Mouse (Mus musculus) hindbrain, postnatal 0 days (tissue): ENCODE measurements at regions not wholly inside any gene's neighbourhood (a gene's known extent, or its start where the extent isn't known, plus 50 kb on each side); places are given as distances from the start of the nearest gene placed in this dataset.

Experiments
- ATAC-seq: fragments of 200-750 bp; cut with Nextera tagmentation; 2 replicates; pipeline ENCODE4 v1.8.0; 2017; ENCODE audit warnings: mild to moderate bottlenecking, moderate TSS enrichment, moderate library complexity
- DNase-seq: peaks from one replicate; pipeline ENCODE4 v3.0.0-alpha.2; 2015; ENCODE audit warnings: low spot score
- H3K27ac ChIP-seq: fragments of 300-500 bp; sonication (generic); 2 replicates; pipeline ENCODE4 v1.5.1; 2014; ENCODE audit warnings: mild to moderate bottlenecking
- H3K27me3 ChIP-seq: fragments of 300-500 bp; sonication (generic); 2 replicates; pipeline ENCODE4 v1.6.1; 2014; ENCODE audit warnings: low read length, mixed read lengths; ENCODE audit not compliant: insufficient read depth
- H3K36me3 ChIP-seq: fragments of 300-500 bp; sonication (generic); 2 replicates; pipeline ENCODE4 v1.6.1; 2014; ENCODE audit warnings: low read length, mixed read lengths; ENCODE audit not compliant: insufficient read depth
- H3K4me1 ChIP-seq: fragments of 300-500 bp; sonication (generic); 2 replicates; pipeline ENCODE4 v1.6.1; 2014; ENCODE audit warnings: antibody characterized with exemption, low read length, mixed read lengths; ENCODE audit not compliant: insufficient read depth
- H3K4me2 ChIP-seq: fragments of 300-500 bp; sonication (generic); 2 replicates; pipeline ENCODE4 v1.6.1; 2014; ENCODE audit warnings: low read depth, mild to moderate bottlenecking, low read length, moderate library complexity, mixed read lengths
- H3K4me3 ChIP-seq: fragments of 300-500 bp; sonication (generic); 2 replicates; pipeline ENCODE4 v1.5.1; 2014; ENCODE audit warnings: low read length
- H3K9ac ChIP-seq: fragments of 300-500 bp; sonication (generic); replicated peaks from 2 replicates; pipeline ENCODE4 v1.6.1; 2014; ENCODE audit warnings: mild to moderate bottlenecking, low read length, moderate library complexity, mixed read lengths
- H3K9me3 ChIP-seq: fragments of 300-500 bp; sonication (generic); 2 replicates; pipeline ENCODE4 v1.6.1; 2016; ENCODE audit warnings: low read length, mixed read lengths
- CTCF ChIP-seq: IDR thresholded peaks from 2 replicates; pipeline ENCODE4 v1.5.1; 2016; ENCODE audit warnings: antibody characterized with exemption, control low read depth, low read depth
- WGBS: fragments of 180-500 bp; shearing (Covaris S2); extraction: QIAGEN DNeasy Blood & Tissue Kit; methylation state at CpG from one replicate; pipeline ENCODE4 v1.1.7; 2014; 5-methylcytosine and 5-hydroxymethylcytosine counted together

DNA sequence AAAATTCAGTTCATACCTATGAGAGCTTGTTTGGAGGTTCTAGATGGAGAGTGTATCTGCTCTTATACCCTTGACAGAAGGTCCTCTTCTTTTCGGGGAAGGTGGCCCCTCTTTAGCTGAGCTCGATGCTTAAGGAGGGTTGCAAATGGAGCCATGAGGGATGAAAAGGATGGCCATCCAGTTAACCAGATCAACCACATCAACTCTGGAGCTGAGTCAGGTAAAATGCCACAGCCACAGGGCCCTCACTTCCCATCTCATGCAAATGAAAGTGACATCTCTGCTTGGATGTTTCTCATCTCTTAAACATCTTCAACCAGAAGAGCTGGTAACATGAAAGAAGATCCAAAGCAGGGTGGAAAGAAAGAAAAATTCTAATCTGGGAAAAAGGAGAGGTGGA, 105.0 kb downstream of the A730009L09Rik start:
- Histone ChIP-seq H3K4me1 (no peaks in the 10 kb centered on the region), H3K9me3 (no peaks in the 10 kb centered on the region), H3K27me3 (no peaks in the 10 kb centered on the region), H3K27ac (no peak overlapping the region), H3K4me3 (no peak overlapping the region), H3K9ac (no peak overlapping the region), H3K36me3 (no peaks in the 10 kb centered on the region), H3K4me2 (no peak overlapping the region)
- no peak for DNase-seq
- no peak for ATAC-seq
- WGBS = 95% methylated on average over 2 of the region's 2 CpGs
- no peak for TF ChIP-seq CTCF

DNA sequence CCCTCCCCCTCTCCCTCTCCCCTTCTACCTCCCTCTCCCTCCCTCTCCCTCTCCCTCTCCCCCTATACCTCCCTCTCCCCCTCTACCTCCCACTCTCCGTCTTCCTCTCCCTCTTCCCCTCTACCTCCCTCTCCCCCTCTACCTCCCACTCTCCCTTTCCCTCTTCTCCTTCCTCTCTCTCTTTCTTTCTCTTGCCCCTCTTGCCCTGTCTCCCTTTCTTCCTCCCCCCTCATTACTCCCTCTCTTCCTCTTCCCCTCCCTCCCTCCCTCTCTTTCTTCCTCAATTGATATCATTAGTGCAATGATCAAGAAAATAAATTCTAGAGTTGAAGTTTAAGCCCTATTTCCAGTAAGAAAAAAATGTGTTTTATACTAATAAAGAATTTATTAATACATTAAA, 105.9 kb downstream of the A730009L09Rik start:
- Histone ChIP-seq H3K9ac (no peak overlapping the region), H3K27me3 (no peaks in the 10 kb centered on the region), H3K36me3 (no peaks in the 10 kb centered on the region), H3K4me3 (no peak overlapping the region), H3K9me3 (no peaks in the 10 kb centered on the region), H3K27ac (no peak overlapping the region), H3K4me1 (no peaks in the 10 kb centered on the region), H3K4me2 (0 out of 2 replicates have a peak overlapping the region, but pooled peaks have one; percentile 7)
- no CpG with 5 or more reads among the region's 1 CpGs for WGBS
- TF ChIP-seq CTCF = no peak
- DNase-seq (no peak), ATAC-seq (no peak)

DNA sequence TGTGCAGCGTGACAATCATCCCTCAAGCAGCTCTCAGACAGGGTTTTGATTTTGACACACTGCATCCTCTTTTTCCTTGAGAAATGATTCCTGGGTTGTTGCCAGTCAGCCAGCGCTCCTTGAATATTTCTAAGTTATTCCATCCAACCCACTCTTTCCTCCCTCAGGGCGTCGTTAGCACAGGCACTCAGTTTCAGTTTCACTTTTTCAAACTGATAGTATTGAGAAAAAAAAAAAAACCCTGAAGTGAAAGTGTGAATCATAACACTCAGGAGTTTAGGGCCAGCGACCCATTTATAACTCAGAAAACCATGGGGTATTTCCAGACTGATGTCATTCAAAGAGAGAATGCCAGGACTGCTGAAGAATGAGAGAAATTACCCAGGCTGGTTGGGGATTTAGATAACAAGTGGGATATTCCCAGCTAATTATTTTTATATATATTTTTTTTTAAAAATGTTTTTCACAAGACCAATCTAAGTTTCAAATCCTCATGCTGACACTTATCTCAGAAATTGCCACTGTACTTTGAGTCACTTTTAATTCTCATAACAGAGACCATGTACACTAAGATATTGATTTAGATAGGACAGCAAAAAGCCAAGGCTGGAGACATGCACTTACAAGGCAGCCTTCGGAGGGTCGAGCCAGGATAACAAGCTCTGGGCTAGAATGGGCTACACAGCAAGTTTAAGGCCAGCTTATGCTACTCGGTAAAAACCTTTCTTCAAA, 106.5 kb downstream of the A730009L09Rik start:
- Histone ChIP-seq H3K4me3 (no peak overlapping the region), H3K27me3 (no peaks in the 10 kb centered on the region), H3K27ac (no peak overlapping the region), H3K9me3 (no peaks in the 10 kb centered on the region), H3K4me2 (0 out of 2 replicates have a peak overlapping the region, but pooled peaks have one; percentile 7), H3K9ac (no peak overlapping the region), H3K4me1 (no peaks in the 10 kb centered on the region), H3K36me3 (no peaks in the 10 kb centered on the region)
- 65% methylated on average over 8 of the region's 8 CpGs for WGBS
- DNase-seq (peak; percentile 32), ATAC-seq (no peak)
- no peak for TF ChIP-seq CTCF

DNA sequence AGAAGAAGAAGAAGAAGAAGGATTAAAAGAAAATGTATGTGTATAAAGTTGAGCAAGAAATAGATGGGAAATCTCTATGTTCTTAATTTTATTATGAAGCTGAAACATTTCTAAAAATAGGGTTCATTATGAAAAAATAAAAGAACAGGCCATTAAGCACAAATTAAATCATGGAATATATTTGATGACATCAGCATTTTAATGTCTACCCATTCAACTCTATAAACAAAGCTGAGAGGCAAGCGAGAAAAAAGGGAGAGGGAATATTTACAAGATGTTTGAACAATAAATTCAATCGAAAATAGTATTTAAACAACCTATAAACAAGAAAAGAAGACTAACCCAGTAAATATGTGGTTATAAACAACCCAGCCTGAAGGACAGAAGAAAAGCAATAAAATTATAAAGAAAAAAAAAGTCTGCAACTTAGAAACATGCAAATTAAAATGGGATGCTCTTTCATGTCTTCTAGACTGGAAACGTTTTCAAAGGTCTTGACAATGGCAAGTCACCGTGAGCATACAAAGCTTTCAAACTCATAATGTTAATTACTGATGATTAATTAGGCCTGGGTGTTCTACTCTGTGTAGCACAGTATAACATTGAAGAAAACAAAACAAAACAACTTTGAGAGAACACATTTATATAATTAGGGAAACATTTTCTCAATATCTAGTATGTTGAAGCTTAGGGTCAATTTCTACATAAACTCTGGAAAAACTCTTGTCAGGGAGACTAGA, 108.6 kb downstream of the A730009L09Rik start:
- Histone ChIP-seq H3K9me3 (no peaks in the 10 kb centered on the region), H3K27ac (no peak overlapping the region), H3K4me1 (no peaks in the 10 kb centered on the region), H3K9ac (no peak overlapping the region), H3K4me2 (no peak overlapping the region), H3K4me3 (no peak overlapping the region), H3K27me3 (no peaks in the 10 kb centered on the region), H3K36me3 (no peaks in the 10 kb centered on the region)
- TF ChIP-seq CTCF = no peak
- no peak for DNase-seq
- WGBS = 56% methylated on average over 4 of the region's 4 CpGs
- no peak for ATAC-seq

DNA sequence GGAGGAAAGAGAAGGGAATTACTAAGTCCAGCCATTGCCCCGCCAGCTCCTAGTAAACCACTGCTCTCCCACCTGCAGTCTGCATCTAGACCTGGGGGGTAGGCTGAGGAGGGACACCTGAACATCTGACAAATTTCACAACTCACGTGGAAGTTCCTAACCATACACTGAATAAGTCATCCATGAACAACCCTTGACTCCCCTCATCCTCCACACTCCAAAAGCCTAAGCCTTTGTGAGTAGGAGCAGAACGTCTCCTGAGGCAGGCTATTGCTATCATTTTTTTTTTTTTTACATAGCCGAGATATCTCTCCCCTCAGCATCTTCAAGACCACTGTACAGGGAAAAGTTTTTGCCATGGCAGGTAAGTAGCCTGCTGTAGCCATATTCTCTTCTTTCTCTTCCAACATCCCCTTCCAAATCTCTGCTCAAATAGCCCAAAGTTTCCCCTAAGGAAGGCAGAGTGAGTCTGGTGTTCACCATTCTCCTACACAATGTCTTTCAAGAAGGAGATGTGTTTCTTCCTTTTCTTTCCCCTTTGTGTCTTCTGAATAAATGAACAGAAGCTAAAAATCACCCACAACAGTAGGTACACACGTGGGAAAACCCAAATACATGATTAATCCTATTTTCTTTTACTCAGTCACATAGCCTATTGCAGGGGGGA, 109.7 kb downstream of the A730009L09Rik start:
- Histone ChIP-seq H3K9me3 (no peaks in the 10 kb centered on the region), H3K4me2 (no peak overlapping the region), H3K27ac (no peak overlapping the region), H3K9ac (no peak overlapping the region), H3K4me1 (no peaks in the 10 kb centered on the region), H3K27me3 (no peaks in the 10 kb centered on the region), H3K36me3 (no peaks in the 10 kb centered on the region), H3K4me3 (no peak overlapping the region)
- DNase-seq = no peak
- 73% methylated on average over 5 of the region's 5 CpGs for WGBS
- TF ChIP-seq CTCF = no peak
- no peak for ATAC-seq

DNA sequence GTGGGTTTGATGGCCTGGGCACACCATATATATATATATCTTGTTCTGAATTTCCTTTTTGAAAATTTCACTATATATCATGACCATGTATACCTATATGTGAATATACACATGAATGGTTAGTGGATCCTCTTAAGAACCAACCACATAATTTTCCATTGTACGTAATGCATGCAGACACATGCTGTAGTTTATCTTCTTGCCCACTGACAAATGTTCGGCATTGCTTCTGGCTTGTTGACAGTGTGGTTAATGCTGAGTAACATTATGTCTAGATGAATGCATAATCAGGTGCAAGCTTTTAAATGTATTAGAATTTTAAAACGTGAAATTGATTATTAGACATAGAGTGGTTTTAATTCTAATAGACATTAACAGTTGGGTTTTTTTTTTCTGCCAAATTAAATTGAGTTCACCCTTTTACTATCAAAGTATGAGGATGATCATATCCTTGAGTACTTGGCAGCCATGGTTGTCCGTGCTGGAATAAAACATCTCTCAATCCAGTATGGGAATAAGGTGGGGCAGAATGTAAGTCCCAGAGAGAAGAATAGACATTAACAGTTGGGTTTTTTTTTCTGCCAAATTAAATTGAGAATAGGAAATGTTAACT, 110.3 kb downstream of the A730009L09Rik start:
- Histone ChIP-seq H3K4me3 (no peak overlapping the region), H3K27ac (no peak overlapping the region), H3K9me3 (no peaks in the 10 kb centered on the region), H3K36me3 (no peaks in the 10 kb centered on the region), H3K9ac (no peak overlapping the region), H3K4me1 (no peaks in the 10 kb centered on the region), H3K27me3 (no peaks in the 10 kb centered on the region), H3K4me2 (no peak overlapping the region)
- DNase-seq (no peak), ATAC-seq (no peak)
- 88% methylated on average over 4 of the region's 4 CpGs for WGBS
- TF ChIP-seq CTCF = no peak
